Mouse (Mus musculus): Measurements from ENCODE around the gene Tedc2. TPM values are rescaled to one million over a fixed set of nuclear protein-coding genes. Genes with fewer than 3 reads are reported as not detected.
A peak's percentile ranks its signal among the peaks of the same experiment; 100 is the strongest.

Gene Tedc2
- total RNA-seq (2014; rRNA removed) (18.5 and 19.3 TPM in 2 replicates), polyA plus RNA-seq (2015; fragmentation: Nextera tagmentation; extraction: Ambion mirVana) (9.8 and 10.2 TPM in 2 replicates)

DNA sequence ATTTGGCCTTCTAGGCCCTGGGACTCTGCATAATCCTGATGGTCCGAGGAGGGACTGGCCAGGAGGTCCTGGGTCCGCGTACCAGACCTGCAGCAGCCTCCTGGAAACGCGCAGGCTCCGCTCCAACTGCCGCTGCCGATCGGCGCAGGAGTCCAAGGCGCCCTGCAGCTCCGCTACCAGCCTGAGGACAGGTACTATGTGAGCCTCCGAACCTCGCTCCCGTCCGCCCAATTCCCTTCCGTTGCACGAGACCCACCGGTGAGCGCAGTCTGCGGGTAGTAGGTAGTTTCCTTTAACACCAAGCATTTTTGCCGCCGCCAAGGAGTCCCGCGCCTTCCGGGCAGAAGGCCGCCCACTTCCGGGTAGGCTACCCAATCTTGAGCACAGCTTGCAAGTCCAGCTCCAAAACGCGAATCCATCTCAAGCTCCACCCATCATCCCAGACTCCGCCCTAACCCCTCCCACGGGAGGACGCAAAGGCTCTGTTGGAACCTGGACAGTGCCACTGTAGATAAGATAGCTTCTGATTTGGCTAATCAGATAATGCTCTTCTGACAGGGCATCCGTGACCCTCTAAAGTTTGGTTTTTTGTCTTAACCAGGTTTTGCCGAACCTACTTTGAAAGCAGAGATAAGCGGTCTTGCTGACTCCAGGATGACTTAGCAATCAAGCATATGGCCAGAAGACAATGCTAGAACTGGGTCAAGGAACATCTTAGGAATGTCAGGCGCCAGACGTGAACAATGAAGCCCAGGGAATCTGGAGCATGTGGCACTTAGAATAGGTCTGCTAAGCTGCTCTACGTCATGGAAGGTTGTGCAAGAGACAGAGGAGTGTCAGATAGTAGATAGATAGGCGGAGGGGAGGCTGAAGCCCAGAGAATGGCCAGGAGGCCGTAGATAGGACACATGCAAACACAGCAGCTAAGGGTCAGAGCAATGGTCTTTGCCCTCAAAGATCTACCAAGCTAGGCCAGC, at the start of gene Tedc2:
Tedc2 (minus strand) TSS at position 417 of the 977 bp plus-strand sequence.
- H3K36me3 ChIP-seq (ENCODE audit: insufficient read depth, low read length), result peaks cover 21% of the 10 kb centered on the region
- ATAC-seq, result peak; percentile 95

DNA sequence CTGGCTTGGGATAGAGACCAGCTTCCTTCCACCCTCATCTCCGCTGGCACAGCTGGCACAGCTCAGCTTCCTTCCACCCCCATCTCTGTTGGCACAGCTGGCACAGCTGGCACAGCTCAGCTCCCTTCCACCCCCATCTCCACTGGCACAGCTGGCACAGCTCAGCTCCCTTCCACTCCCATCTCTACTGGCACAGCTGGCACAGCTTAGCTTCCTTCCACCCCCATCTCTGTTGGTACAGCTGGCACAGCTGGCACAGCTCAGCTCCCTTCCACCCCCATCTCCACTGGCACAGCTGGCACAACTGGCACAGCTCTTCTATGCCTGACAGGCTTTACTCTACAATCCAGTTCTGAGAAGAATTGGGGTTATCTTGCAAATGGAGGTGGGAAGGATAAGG, 46.5 kb upstream of the Tedc2 start:
- WGBS, result 95% methylated on average over 1 of the region's 1 CpGs
- 0 out of 2 replicates have a peak, but pooled peaks cover 2% of the 10 kb centered on the region for H3K9me3 ChIP-seq (ENCODE audit: low read length)
- no peak for TF ChIP-seq CTCF (IDR thresholded peaks at IDR 0.05; ENCODE audit: low read depth)
- no peak overlapping the region for H3K4me3 ChIP-seq (ENCODE audit: low read length)
- DNase-seq (ENCODE audit: low spot score), result no peak
- H3K27ac ChIP-seq, result no peak overlapping the region
- no peaks in the 10 kb centered on the region for H3K27me3 ChIP-seq (ENCODE audit: insufficient read depth, low read length)
- no peak overlapping the region for H3K9ac ChIP-seq (replicated peaks; ENCODE audit: low read length)
- H3K4me2 ChIP-seq (ENCODE audit: low read depth, low read length), result no peak overlapping the region
- no peak for ATAC-seq
- no peaks in the 10 kb centered on the region for H3K4me1 ChIP-seq (ENCODE audit: insufficient read depth, low read length)
- no peaks in the 10 kb centered on the region for H3K36me3 ChIP-seq (ENCODE audit: insufficient read depth, low read length)

More for the DNA sequence above, at the start of gene Tedc2:
- 5% methylated on average over 41 of the region's 41 CpGs for WGBS
- no peaks in the 10 kb centered on the region for H3K9me3 ChIP-seq (ENCODE audit: low read length)
- peak within 1 kb of the TSS; percentile 64 for H3K9ac ChIP-seq (replicated peaks; ENCODE audit: low read length)
- peak; percentile 95 for DNase-seq (ENCODE audit: low spot score)
- H3K27me3 ChIP-seq (ENCODE audit: insufficient read depth, low read length), result no peaks in the 10 kb centered on the region
- no peak for TF ChIP-seq CTCF (IDR thresholded peaks at IDR 0.05; ENCODE audit: low read depth)
- peak within 1 kb of the TSS; percentile 83 for H3K4me2 ChIP-seq (ENCODE audit: low read depth, low read length)
- peak within 1 kb of the TSS; percentile 70 for H3K27ac ChIP-seq
- H3K4me1 ChIP-seq (ENCODE audit: insufficient read depth, low read length), result peaks cover 10% of the 10 kb centered on the region
- peak within 1 kb of the TSS; percentile 68 for H3K4me3 ChIP-seq (ENCODE audit: low read length)

DNA sequence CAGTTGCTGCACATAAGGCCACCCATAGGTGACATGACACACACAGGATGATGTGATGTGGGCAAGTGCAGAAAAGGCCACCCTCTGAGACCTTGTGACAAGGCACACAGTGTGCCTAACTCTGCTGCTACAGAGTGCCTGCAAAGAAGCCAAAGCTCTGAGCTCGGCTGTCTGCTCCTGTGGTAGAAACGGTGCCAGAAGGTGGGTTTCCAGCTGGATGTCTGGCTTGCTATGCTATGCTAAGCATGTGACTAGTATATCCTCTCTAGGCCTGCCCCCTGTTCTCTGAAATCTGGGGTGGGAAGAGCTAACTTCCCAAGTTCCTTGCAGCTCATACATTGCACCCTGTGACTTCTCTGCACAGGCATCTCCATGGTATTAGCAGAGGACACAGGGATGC, 44.1 kb upstream of the Tedc2 start:
- TF ChIP-seq CTCF (IDR thresholded peaks at IDR 0.05; ENCODE audit: low read depth), result no peak
- Histone ChIP-seq H3K9me3 (ENCODE audit: low read length) (no peaks in the 10 kb centered on the region), H3K9ac (replicated peaks; ENCODE audit: low read length) (no peak overlapping the region), H3K27me3 (ENCODE audit: insufficient read depth, low read length) (no peaks in the 10 kb centered on the region), H3K36me3 (ENCODE audit: insufficient read depth, low read length) (no peaks in the 10 kb centered on the region), H3K4me1 (ENCODE audit: insufficient read depth, low read length) (no peaks in the 10 kb centered on the region), H3K4me2 (ENCODE audit: low read depth, low read length) (no peak overlapping the region), H3K27ac (no peak overlapping the region), H3K4me3 (ENCODE audit: low read length) (no peak overlapping the region)
- ATAC-seq (no peak), DNase-seq (ENCODE audit: low spot score) (no peak)
- WGBS, result 64% methylated on average over 2 of the region's 2 CpGs

DNA sequence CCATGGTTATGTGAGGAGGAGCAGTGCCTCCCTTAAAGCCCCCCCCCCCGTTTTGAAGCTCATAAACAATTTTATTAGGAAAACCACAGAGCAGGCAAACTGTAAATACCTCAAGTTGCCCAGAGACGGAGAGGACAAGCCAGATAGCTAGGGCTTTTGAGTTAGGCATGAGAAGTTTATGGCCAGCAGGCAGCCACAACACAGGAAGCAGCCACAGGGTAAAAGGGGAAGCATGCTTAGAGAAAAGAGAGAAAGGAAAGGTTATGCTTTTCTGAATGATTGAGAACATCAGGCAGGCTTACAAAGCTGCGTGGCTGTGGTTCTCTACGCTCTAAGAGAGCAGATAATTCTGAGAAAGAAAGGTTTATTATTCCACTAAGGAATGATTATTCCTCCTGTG, 39.9 kb upstream of the Tedc2 start:
- TF ChIP-seq CTCF (IDR thresholded peaks at IDR 0.05; ENCODE audit: low read depth), result no peak
- DNase-seq (ENCODE audit: low spot score) (no peak), ATAC-seq (no peak)
- Histone ChIP-seq H3K4me1 (ENCODE audit: insufficient read depth, low read length) (no peaks in the 10 kb centered on the region), H3K36me3 (ENCODE audit: insufficient read depth, low read length) (no peaks in the 10 kb centered on the region), H3K4me2 (ENCODE audit: low read depth, low read length) (no peak overlapping the region), H3K9ac (replicated peaks; ENCODE audit: low read length) (no peak overlapping the region), H3K4me3 (ENCODE audit: low read length) (no peak overlapping the region), H3K9me3 (ENCODE audit: low read length) (no peaks in the 10 kb centered on the region), H3K27ac (no peak overlapping the region), H3K27me3 (ENCODE audit: insufficient read depth, low read length) (no peaks in the 10 kb centered on the region)
- WGBS, result 72% methylated on average over 4 of the region's 4 CpGs

DNA sequence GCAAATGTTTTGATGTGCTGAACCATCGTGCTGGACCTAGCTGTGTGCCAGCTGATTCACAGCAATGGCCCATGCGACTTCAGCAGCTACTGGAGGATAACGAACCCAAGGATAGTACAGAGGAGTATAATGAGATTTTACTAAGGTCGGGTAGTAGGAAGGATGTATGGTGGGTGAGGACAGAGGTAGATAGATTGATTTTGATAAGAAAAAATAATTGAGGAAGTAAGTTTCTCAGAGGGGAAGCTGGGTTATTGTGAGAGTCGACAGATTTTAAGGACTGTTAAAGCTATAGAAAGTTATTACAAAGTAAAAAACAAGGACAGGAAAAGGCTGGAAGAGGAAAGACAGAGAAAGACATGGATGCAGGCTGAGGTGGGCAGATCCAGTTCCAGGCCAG, 39.1 kb upstream of the Tedc2 start:
- Histone ChIP-seq H3K4me1 (ENCODE audit: insufficient read depth, low read length) (no peaks in the 10 kb centered on the region), H3K36me3 (ENCODE audit: insufficient read depth, low read length) (no peaks in the 10 kb centered on the region), H3K9ac (replicated peaks; ENCODE audit: low read length) (no peak overlapping the region), H3K4me2 (ENCODE audit: low read depth, low read length) (no peak overlapping the region), H3K4me3 (ENCODE audit: low read length) (no peak overlapping the region), H3K27ac (no peak overlapping the region), H3K27me3 (ENCODE audit: insufficient read depth, low read length) (no peaks in the 10 kb centered on the region), H3K9me3 (ENCODE audit: low read length) (no peaks in the 10 kb centered on the region)
- no peak for TF ChIP-seq CTCF (IDR thresholded peaks at IDR 0.05; ENCODE audit: low read depth)
- no peak for DNase-seq (ENCODE audit: low spot score)
- no peak for ATAC-seq
- 74% methylated on average over 5 of the region's 5 CpGs for WGBS

DNA sequence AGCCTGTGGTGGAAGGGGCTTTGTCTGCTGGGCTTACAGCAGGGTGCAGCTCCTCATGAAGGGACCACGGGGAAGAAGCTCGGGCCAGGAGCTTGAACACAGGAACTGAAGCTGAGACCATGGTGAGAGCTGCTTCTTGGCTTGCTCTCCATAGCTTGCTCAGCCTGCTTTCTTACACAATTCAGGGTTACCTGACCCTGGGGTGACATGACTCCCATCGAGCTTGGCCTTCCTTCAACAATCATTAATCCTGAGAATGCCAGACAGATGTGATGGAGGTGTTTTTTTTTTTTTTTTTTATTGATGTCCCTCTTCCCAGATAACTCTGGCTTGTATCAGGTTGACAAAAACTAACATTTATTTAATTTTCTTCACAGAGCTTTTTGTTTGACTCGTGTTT, 38.3 kb upstream of the Tedc2 start:
- Histone ChIP-seq H3K9ac (replicated peaks; ENCODE audit: low read length) (no peak overlapping the region), H3K27me3 (ENCODE audit: insufficient read depth, low read length) (no peaks in the 10 kb centered on the region), H3K27ac (no peak overlapping the region), H3K4me2 (ENCODE audit: low read depth, low read length) (no peak overlapping the region), H3K4me3 (ENCODE audit: low read length) (no peak overlapping the region), H3K36me3 (ENCODE audit: insufficient read depth, low read length) (no peaks in the 10 kb centered on the region), H3K4me1 (ENCODE audit: insufficient read depth, low read length) (no peaks in the 10 kb centered on the region), H3K9me3 (ENCODE audit: low read length) (no peaks in the 10 kb centered on the region)
- TF ChIP-seq CTCF (IDR thresholded peaks at IDR 0.05; ENCODE audit: low read depth), result no peak
- whole genome bisulfite sequencing, result 68% methylated on average over 4 of the region's 4 CpGs
- no peak for DNase-seq (ENCODE audit: low spot score)
- no peak for ATAC-seq

DNA sequence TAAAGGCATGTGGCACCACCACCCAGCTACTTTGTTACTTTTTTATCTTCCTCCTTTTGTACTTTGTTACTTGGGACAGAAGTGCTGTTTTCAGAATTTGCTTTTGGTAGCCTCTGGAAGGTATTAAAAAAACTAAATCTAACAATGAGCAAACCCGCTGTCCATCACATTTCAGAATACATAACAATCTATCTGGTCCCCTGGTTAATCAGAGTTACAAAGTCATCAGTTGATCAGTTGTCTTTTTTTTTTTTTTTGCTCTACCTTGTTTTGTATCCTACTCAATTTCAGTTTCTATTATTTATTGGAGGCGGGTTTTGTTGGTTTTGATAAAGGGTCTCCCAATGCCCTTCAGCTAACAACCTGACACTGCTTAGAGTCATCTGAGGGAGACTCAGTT, 31.7 kb upstream of the Tedc2 start:
- Histone ChIP-seq H3K36me3 (ENCODE audit: insufficient read depth, low read length) (0 out of 2 replicates have a peak, but pooled peaks cover 5% of the 10 kb centered on the region), H3K27ac (no peak overlapping the region), H3K4me2 (ENCODE audit: low read depth, low read length) (no peak overlapping the region; the same call in 1 of the 2 replicates), H3K4me3 (ENCODE audit: low read length) (no peak overlapping the region), H3K27me3 (ENCODE audit: insufficient read depth, low read length) (no peaks in the 10 kb centered on the region), H3K9me3 (ENCODE audit: low read length) (no peaks in the 10 kb centered on the region), H3K4me1 (ENCODE audit: insufficient read depth, low read length) (peaks cover 6% of the 10 kb centered on the region; the same call in 1 of the 2 replicates), H3K9ac (replicated peaks; ENCODE audit: low read length) (no peak overlapping the region)
- no peak for ATAC-seq
- no peak for TF ChIP-seq CTCF (IDR thresholded peaks at IDR 0.05; ENCODE audit: low read depth)
- 99% methylated on average over 2 of the region's 2 CpGs for WGBS
- no peak for DNase-seq (ENCODE audit: low spot score)
